Mouse (Mus musculus) heart, postnatal 0 days (tissue): Measurements from ENCODE around the gene Apopt1.

Source experiments
- CTCF ChIP-seq: IDR thresholded peaks from 2 replicates; pipeline ENCODE4 v1.5.1; 2016; ENCODE audit warnings: antibody characterized with exemption, control low read depth, low read depth
- EP300 ChIP-seq: IDR thresholded peaks from 2 replicates; pipeline ENCODE4 v1.6.1; 2016; ENCODE audit warnings: antibody characterized with exemption, low read depth

DNA sequence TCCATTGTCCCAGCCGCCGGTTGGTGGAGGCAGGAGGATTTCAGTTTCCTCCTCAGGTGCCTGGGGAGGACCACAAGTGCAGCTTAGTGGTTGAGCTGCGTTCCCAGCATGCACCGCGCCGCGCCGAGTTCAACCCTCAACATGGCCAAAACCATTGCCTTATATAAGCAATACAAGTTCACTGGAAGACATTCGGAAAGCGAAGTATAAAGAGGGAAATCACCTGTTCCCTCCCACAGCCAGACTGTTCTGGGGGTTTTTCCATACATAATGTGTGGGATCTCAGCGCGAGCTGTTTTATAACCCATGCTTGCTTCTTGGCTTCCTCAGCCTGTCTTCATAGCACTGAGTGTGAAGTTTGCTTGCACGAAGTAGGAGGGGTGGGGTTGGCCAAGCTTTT, 46.7 kb upstream of the Apopt1 start:
- TF ChIP-seq CTCF (no peak), EP300 (no peak)
